Mouse (Mus musculus) midbrain, embryonic 13.5 days (tissue): ENCODE measurements around the gene Rpl31. TPM values are rescaled to one million over a fixed set of nuclear protein-coding genes. Genes with fewer than 3 reads are reported as not detected.

Source experiments
- ATAC-seq: fragments of 200-750 bp; cut with Nextera tagmentation; 2 replicates; pipeline ENCODE4 v1.8.0; 2017; ENCODE audit warnings: mild to moderate bottlenecking, moderate TSS enrichment, moderate library complexity
- H3K27ac ChIP-seq: fragments of 300-500 bp; sonication (generic); 2 replicates; pipeline ENCODE4 v1.5.1; 2015; ENCODE audit warnings: inconsistent platforms, mild to moderate bottlenecking, moderate library complexity
- H3K27me3 ChIP-seq: fragments of 300-500 bp; sonication (generic); 2 replicates; pipeline ENCODE4 v1.6.1; 2015; ENCODE audit warnings: mild to moderate bottlenecking, inconsistent platforms
- H3K36me3 ChIP-seq: fragments of 300-500 bp; sonication (generic); 2 replicates; pipeline ENCODE4 v1.6.1; 2015; ENCODE audit warnings: mild to moderate bottlenecking, inconsistent platforms
- H3K4me1 ChIP-seq: fragments of 300-500 bp; sonication (generic); replicated peaks from 2 replicates; pipeline ENCODE4 v1.6.1; 2015; ENCODE audit warnings: inconsistent platforms
- H3K4me2 ChIP-seq: fragments of 300-500 bp; sonication (generic); replicated peaks from 2 replicates; pipeline ENCODE4 v1.6.1; 2015; ENCODE audit warnings: moderate library complexity, mild to moderate bottlenecking, inconsistent platforms
- H3K4me3 ChIP-seq: fragments of 300-500 bp; sonication (generic); replicated peaks from 2 replicates; pipeline ENCODE4 v1.5.1; 2015; ENCODE audit warnings: mild to moderate bottlenecking, inconsistent platforms
- H3K9ac ChIP-seq: fragments of 300-500 bp; sonication (generic); replicated peaks from 2 replicates; pipeline ENCODE4 v1.6.1; 2015; ENCODE audit warnings: mild to moderate bottlenecking, inconsistent platforms
- H3K9me3 ChIP-seq: fragments of 300-500 bp; sonication (generic); 2 replicates; pipeline ENCODE4 v1.6.1; 2016; ENCODE audit warnings: mild to moderate bottlenecking, inconsistent platforms
- WGBS: fragments of 180-500 bp; shearing (Covaris S2); methylation state at CpG from one replicate; pipeline ENCODE4 v1.1.7; 2015; 5-methylcytosine and 5-hydroxymethylcytosine counted together
- polyA plus RNA-seq: library from polyadenylated mRNA; unstranded; fragments of >200 nt; fragmentation: Nextera tagmentation; extraction: Ambion mirVana; gene quantifications from 2 replicates; pipeline ENCODE4 v1.2.1, GENCODE M21; 2015

The Rpl31 gene
- polyA plus RNA-seq, 1 experiment from 2014 or later, result 398 TPM

DNA sequence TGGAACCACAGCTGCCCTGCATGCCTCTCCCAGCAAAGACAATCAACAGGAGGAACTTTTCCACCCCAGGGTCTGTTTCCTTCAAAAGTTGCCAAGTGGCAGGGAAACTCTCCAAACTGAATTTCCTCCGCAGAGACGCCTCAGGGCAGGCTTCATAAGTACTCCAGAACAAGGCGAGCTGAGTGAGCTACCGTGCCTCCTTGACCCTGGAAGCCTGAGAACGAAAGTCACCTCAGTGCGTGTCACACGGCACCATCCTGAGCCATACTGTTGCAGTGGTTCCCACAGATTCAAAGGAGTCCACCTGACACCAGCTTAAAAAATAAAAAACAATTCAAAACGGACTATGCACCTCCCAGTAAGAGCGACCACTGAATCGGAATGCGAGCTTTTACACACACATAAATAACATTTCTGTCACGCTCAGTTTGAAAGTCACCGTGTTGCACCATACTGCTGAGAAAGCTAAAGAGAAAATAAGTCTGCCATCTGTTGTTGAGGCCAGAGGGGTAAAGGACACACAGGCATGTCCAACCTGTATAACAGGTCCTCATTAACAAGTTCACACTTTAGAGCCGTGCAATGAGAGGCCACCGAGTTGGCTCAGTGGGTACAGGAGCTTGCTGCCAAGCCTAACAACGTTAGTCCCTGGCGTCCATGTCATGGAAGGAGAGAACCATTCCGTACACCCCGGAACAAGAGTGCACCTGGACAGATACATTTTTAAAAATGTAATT is 42.6 kb downstream of the Rpl31 start:
- 86% methylated on average over 19 of the region's 19 CpGs for WGBS
- no peaks in the 10 kb centered on the region for H3K9me3 ChIP-seq
- H3K27me3 ChIP-seq, result no peaks in the 10 kb centered on the region
- peaks cover 4% of the 10 kb centered on the region; the same call in 1 of the 2 replicates for H3K4me1 ChIP-seq
- H3K36me3 ChIP-seq, result no peaks in the 10 kb centered on the region
- ATAC-seq, result no peak
- no peak overlapping the region for H3K4me2 ChIP-seq
- H3K4me3 ChIP-seq, result no peak overlapping the region
- H3K9ac ChIP-seq, result no peak overlapping the region
- no peak overlapping the region for H3K27ac ChIP-seq

- Histone ChIP-seq H3K4me1 (peaks cover 6% of the 10 kb centered on the region), H3K9ac (no peak overlapping the region), H3K4me2 (no peak overlapping the region), H3K27me3 (no peaks in the 10 kb centered on the region), H3K9me3 (no peaks in the 10 kb centered on the region), H3K36me3 (no peaks in the 10 kb centered on the region), H3K27ac (0 out of 2 replicates have a peak overlapping the region, but pooled peaks have one; percentile 4), H3K4me3 (no peak overlapping the region)
- WGBS, result 46% methylated on average over 12 of the region's 12 CpGs
- ATAC-seq, result no peak
Observed at GRCm38 (mm10) chr1:39417817-39418216, 50.2 kb downstream of the Rpl31 start.

GRCm38 (mm10) chr1:39418852-39419251 is 51.2 kb downstream of the Rpl31 start:
- 88% methylated on average over 9 of the region's 9 CpGs for WGBS
- ATAC-seq, result no peak
- no peaks in the 10 kb centered on the region for H3K9me3 ChIP-seq
- peaks cover 6% of the 10 kb centered on the region for H3K4me1 ChIP-seq
- no peak overlapping the region for H3K9ac ChIP-seq
- no peak overlapping the region for H3K4me3 ChIP-seq
- H3K27ac ChIP-seq, result no peak overlapping the region
- no peaks in the 10 kb centered on the region for H3K36me3 ChIP-seq
- no peaks in the 10 kb centered on the region for H3K27me3 ChIP-seq
- no peak overlapping the region for H3K4me2 ChIP-seq

GRCm38 (mm10) chr1:39420987-39421386 is 53.3 kb downstream of the Rpl31 start:
- no peak for ATAC-seq
- H3K4me2 ChIP-seq, result no peak overlapping the region
- no peaks in the 10 kb centered on the region for H3K9me3 ChIP-seq
- no peaks in the 10 kb centered on the region for H3K36me3 ChIP-seq
- no peak overlapping the region for H3K4me3 ChIP-seq
- no peak overlapping the region for H3K9ac ChIP-seq
- 93% methylated on average over 6 of the region's 6 CpGs for WGBS
- H3K27me3 ChIP-seq, result no peaks in the 10 kb centered on the region
- H3K4me1 ChIP-seq, result peaks cover 6% of the 10 kb centered on the region
- H3K27ac ChIP-seq, result no peak overlapping the region

Other genes with a start within 250 kb of the Rpl31 start
- gene Npas2, start 174.1 kb upstream of the Rpl31 start, polyA plus RNA-seq, result 0.15 and 0.46 TPM in 2 replicates
- gene Tbc1d8, start 110.9 kb downstream of the Rpl31 start, polyA plus RNA-seq, result 7.2 and 7.8 TPM in 2 replicates
- 13.4 and 16.4 TPM in 2 replicates for gene Cnot11, start 167.2 kb downstream of the Rpl31 start, polyA plus RNA-seq
- 22.8 and 23.1 TPM in 2 replicates for gene Rnf149, start 209.6 kb downstream of the Rpl31 start, polyA plus RNA-seq